Mouse (Mus musculus): ENCODE measurements around the gene Olfr1463. TPM values are rescaled to one million over a fixed set of nuclear protein-coding genes. Genes with fewer than 3 reads are reported as not detected.

Gene Olfr1463
- not detected in 2 replicates for polyA plus RNA-seq (2012; rRNA removed; ENCODE audit: low replicate concordance)

GRCm38 (mm10) chr19:13231028-13231427 lies at the start of gene Olfr1463:
TSS of gene Olfr1463 (plus strand) at chr19:13231328.

GRCm38 (mm10) chr19:13185434-13185833 lies 45.7 kb upstream of the Olfr1463 start, which contains the start of gene Olfr1462:
TSS of gene Olfr1462 (plus strand) at chr19:13185734.

Other genes with a start within 250 kb of the Olfr1463 start
- gene Olfr1451, start 236.3 kb upstream of the Olfr1463 start, polyA plus RNA-seq (2012; rRNA removed; ENCODE audit: low replicate concordance), result not detected in 2 replicates
- gene Olfr1453, start 203.0 kb upstream of the Olfr1463 start, polyA plus RNA-seq (2012; rRNA removed; ENCODE audit: low replicate concordance), result not detected in 2 replicates
- not detected in 2 replicates for gene Olfr1454, start 170.7 kb upstream of the Olfr1463 start, polyA plus RNA-seq (2012; rRNA removed; ENCODE audit: low replicate concordance)
- not detected in 2 replicates for gene Olfr1457, start 133.4 kb upstream of the Olfr1463 start, polyA plus RNA-seq (2012; rRNA removed; ENCODE audit: low replicate concordance)
- not detected in 2 replicates for gene Olfr1458, start 124.6 kb upstream of the Olfr1463 start, polyA plus RNA-seq (2012; rRNA removed; ENCODE audit: low replicate concordance)
- gene Olfr1459, start 81.8 kb upstream of the Olfr1463 start, polyA plus RNA-seq (2012; rRNA removed; ENCODE audit: low replicate concordance), result not detected in 2 replicates
- not detected in 2 replicates for gene Olfr1461, start 68.3 kb upstream of the Olfr1463 start, polyA plus RNA-seq (2012; rRNA removed; ENCODE audit: low replicate concordance)
- not detected in 2 replicates for gene Olfr1462, start 45.6 kb upstream of the Olfr1463 start, polyA plus RNA-seq (2012; rRNA removed; ENCODE audit: low replicate concordance)
- gene Olfr1465, start 84.2 kb downstream of the Olfr1463 start, polyA plus RNA-seq (2012; rRNA removed; ENCODE audit: low replicate concordance), result not detected in 2 replicates
- gene Olfr1466, start 107.5 kb downstream of the Olfr1463 start, polyA plus RNA-seq (2012; rRNA removed; ENCODE audit: low replicate concordance), result not detected in 2 replicates
- not detected in 2 replicates for gene Olfr1467, start 130.9 kb downstream of the Olfr1463 start, polyA plus RNA-seq (2012; rRNA removed; ENCODE audit: low replicate concordance)
- not detected in 2 replicates for gene Olfr1469, start 176.5 kb downstream of the Olfr1463 start, polyA plus RNA-seq (2012; rRNA removed; ENCODE audit: low replicate concordance)
- not detected in 2 replicates for gene Olfr1471, start 212.1 kb downstream of the Olfr1463 start, polyA plus RNA-seq (2012; rRNA removed; ENCODE audit: low replicate concordance)
- not detected in 2 replicates for gene Olfr1472, start 224.8 kb downstream of the Olfr1463 start, polyA plus RNA-seq (2012; rRNA removed; ENCODE audit: low replicate concordance)
- not detected in 2 replicates for gene Olfr1474, start 238.2 kb downstream of the Olfr1463 start, polyA plus RNA-seq (2012; rRNA removed; ENCODE audit: low replicate concordance)
- not detected in 2 replicates for gene Olfr1475, start 248.9 kb downstream of the Olfr1463 start, polyA plus RNA-seq (2012; rRNA removed; ENCODE audit: low replicate concordance)

All from mammary gland, adult 2 months (tissue).